Mouse (Mus musculus) G1E (cell line): ENCODE measurements at regions not wholly inside any gene's neighbourhood (a gene's known extent, or its start where the extent isn't known, plus 50 kb on each side); places are given as distances from the start of the nearest gene placed in this dataset.

Source experiments
- ATAC-seq: 2 replicates; pipeline ENCODE4 v1.8.0; 2016; ENCODE audit warnings: mild to moderate bottlenecking; ENCODE audit not compliant: insufficient number of reproducible peaks, poor library complexity, low FRiP score, severe bottlenecking; ENCODE audit errors: extremely low read depth
- DNase-seq: peaks from one replicate; pipeline ENCODE4 v3.0.0; 2012; ENCODE audit warnings: low spot score
- H3K27me3 ChIP-seq: 2 replicates; pipeline ENCODE4 v1.6.1; 2012; ENCODE audit warnings: mild to moderate bottlenecking, low read length, inconsistent platforms; ENCODE audit not compliant: insufficient read depth
- H3K36me3 ChIP-seq: replicated peaks from 2 replicates; pipeline ENCODE3; 2012; ENCODE audit warnings: mild to moderate bottlenecking, inconsistent platforms
- H3K4me1 ChIP-seq: 2 replicates; pipeline ENCODE4 v1.6.1; 2012; ENCODE audit warnings: low read depth, low read length, inconsistent platforms, mixed read lengths; ENCODE audit not compliant: insufficient read depth
- H3K4me3 ChIP-seq: 2 replicates; pipeline ENCODE4 v1.5.1; 2012; ENCODE audit warnings: low read depth, mild to moderate bottlenecking, inconsistent platforms, low read length, moderate library complexity, mixed read lengths
- H3K9me3 ChIP-seq: replicated peaks from 2 replicates; pipeline ENCODE4 v1.6.1; 2012; ENCODE audit warnings: inconsistent platforms
- CTCF ChIP-seq: IDR thresholded peaks from 2 replicates; pipeline ENCODE4 v1.5.1; 2012; ENCODE audit warnings: low read depth, low read length, inconsistent platforms, mixed read lengths
- GATA1 ChIP-seq: IDR thresholded peaks from 2 replicates; pipeline ENCODE4 v1.6.1; 2012; ENCODE audit warnings: borderline replicate concordance, low read length, inconsistent platforms, mixed read lengths
- GATA2 ChIP-seq: IDR thresholded peaks from 2 replicates; pipeline ENCODE4 v1.6.1; 2012; ENCODE audit warnings: low read depth, low read length, inconsistent platforms, borderline replicate concordance
- POLR2AphosphoS5 ChIP-seq: IDR thresholded peaks from 2 replicates; pipeline ENCODE4 v1.6.1; 2012; ENCODE audit warnings: low read depth, low read length, inconsistent platforms; ENCODE audit not compliant: insufficient replicate concordance
- TAL1 ChIP-seq: conservative IDR thresholded peaks from 2 replicates; pipeline ENCODE4 v1.6.1; 2012; ENCODE audit warnings: low read depth, low read length, inconsistent platforms, mixed read lengths

- no peaks in the 10 kb centered on the region for H3K36me3 ChIP-seq
- DNase-seq (no peak), ATAC-seq (no peak)
- no peaks in the 10 kb centered on the region for H3K27me3 ChIP-seq
- TF ChIP-seq TAL1 (no peak), GATA2 (no peak), CTCF (no peak), GATA1 (no peak), POLR2AphosphoS5 (no peak)
- H3K4me3 ChIP-seq = no peak overlapping the region
- H3K9me3 ChIP-seq = peaks cover 27% of the 10 kb centered on the region
- no peaks in the 10 kb centered on the region for H3K4me1 ChIP-seq
These were observed 318.8 kb upstream of the Klf4 start for GRCm38 (mm10) chr4:55851027-55851426.

GRCm38 (mm10) chr4:55843727-55844401, 311.6 kb upstream of the Klf4 start:
- Histone ChIP-seq H3K4me1 (no peaks in the 10 kb centered on the region), H3K9me3 (peaks cover 44% of the 10 kb centered on the region), H3K36me3 (no peaks in the 10 kb centered on the region), H3K27me3 (no peaks in the 10 kb centered on the region), H3K4me3 (no peak overlapping the region)
- no peak for ATAC-seq
- DNase-seq = no peak
- no peak for TF ChIP-seq GATA2
- no peak for TF ChIP-seq POLR2AphosphoS5
- TF ChIP-seq TAL1 = no peak
- no peak for TF ChIP-seq CTCF
- no peak for TF ChIP-seq GATA1

- DNase-seq (no peak), ATAC-seq (no peak)
- H3K4me3 ChIP-seq = no peak overlapping the region
- H3K36me3 ChIP-seq = no peaks in the 10 kb centered on the region
- TF ChIP-seq GATA1 = no peak
- H3K27me3 ChIP-seq = no peaks in the 10 kb centered on the region
- H3K9me3 ChIP-seq = peaks cover 30% of the 10 kb centered on the region
- H3K4me1 ChIP-seq = no peaks in the 10 kb centered on the region
These were observed 306.3 kb upstream of the Klf4 start for GRCm38 (mm10) chr4:55838568-55838967.

GRCm38 (mm10) chr4:55824047-55824760, 291.9 kb upstream of the Klf4 start:
- H3K9me3 ChIP-seq = peaks cover 27% of the 10 kb centered on the region
- DNase-seq = no peak
- TF ChIP-seq GATA1 (no peak), GATA2 (no peak), POLR2AphosphoS5 (no peak), CTCF (no peak), TAL1 (no peak)
- no peak for ATAC-seq
- no peaks in the 10 kb centered on the region for H3K27me3 ChIP-seq
- no peak overlapping the region for H3K4me3 ChIP-seq
- no peaks in the 10 kb centered on the region for H3K36me3 ChIP-seq
- H3K4me1 ChIP-seq = no peaks in the 10 kb centered on the region

GRCm38 (mm10) chr4:55823583-55823982, 291.3 kb upstream of the Klf4 start:
- no peak overlapping the region for H3K4me3 ChIP-seq
- H3K27me3 ChIP-seq = no peaks in the 10 kb centered on the region
- no peaks in the 10 kb centered on the region for H3K4me1 ChIP-seq
- TF ChIP-seq POLR2AphosphoS5 = no peak
- TF ChIP-seq GATA2 = no peak
- TF ChIP-seq TAL1 = no peak
- TF ChIP-seq GATA1 = no peak
- no peak for TF ChIP-seq CTCF
- DNase-seq = no peak
- no peaks in the 10 kb centered on the region for H3K36me3 ChIP-seq
- peaks cover 27% of the 10 kb centered on the region for H3K9me3 ChIP-seq
- no peak for ATAC-seq

GRCm38 (mm10) chr4:55817035-55817818, 285.0 kb upstream of the Klf4 start:
- TF ChIP-seq GATA2 (no peak), CTCF (no peak), TAL1 (no peak), GATA1 (no peak), POLR2AphosphoS5 (no peak)
- no peak for ATAC-seq
- DNase-seq = no peak
- H3K4me1 ChIP-seq = no peaks in the 10 kb centered on the region
- no peaks in the 10 kb centered on the region for H3K36me3 ChIP-seq
- H3K9me3 ChIP-seq = peaks cover 17% of the 10 kb centered on the region
- H3K27me3 ChIP-seq = no peaks in the 10 kb centered on the region
- H3K4me3 ChIP-seq = no peak overlapping the region
